Mouse (Mus musculus) neural tube, embryonic 15.5 days (tissue): ENCODE data around the gene Cemip. TPM values are rescaled to one million over a fixed set of nuclear protein-coding genes. Genes with fewer than 3 reads are reported as not detected.

ENCODE experiments used
- ATAC-seq: fragments of 200-750 bp; cut with Nextera tagmentation; 2 replicates; pipeline ENCODE4 v1.8.0; 2017; ENCODE audit warnings: mild to moderate bottlenecking, moderate TSS enrichment, moderate library complexity; ENCODE audit not compliant: low FRiP score
- H3K27ac ChIP-seq: fragments of 300-500 bp; sonication (generic); replicated peaks from 2 replicates; pipeline ENCODE4 v1.5.1; 2015; ENCODE audit warnings: mild to moderate bottlenecking, inconsistent platforms
- H3K27me3 ChIP-seq: fragments of 300-500 bp; sonication (generic); replicated peaks from 2 replicates; pipeline ENCODE4 v1.6.1; 2015; ENCODE audit warnings: inconsistent platforms
- H3K36me3 ChIP-seq: fragments of 300-500 bp; sonication (generic); 2 replicates; pipeline ENCODE4 v1.6.1; 2015; ENCODE audit warnings: inconsistent platforms
- H3K4me1 ChIP-seq: fragments of 300-500 bp; sonication (generic); 2 replicates; pipeline ENCODE4 v1.6.1; 2015; ENCODE audit warnings: inconsistent platforms
- H3K4me2 ChIP-seq: fragments of 300-500 bp; sonication (generic); 2 replicates; pipeline ENCODE4 v1.6.1; 2015; ENCODE audit warnings: inconsistent platforms, mild to moderate bottlenecking, moderate library complexity
- H3K4me3 ChIP-seq: fragments of 300-500 bp; sonication (generic); replicated peaks from 2 replicates; pipeline ENCODE4 v1.5.1; 2015; ENCODE audit warnings: mild to moderate bottlenecking, inconsistent platforms
- H3K9ac ChIP-seq: fragments of 300-500 bp; sonication (generic); replicated peaks from 2 replicates; pipeline ENCODE4 v1.6.1; 2015; ENCODE audit warnings: mild to moderate bottlenecking, inconsistent platforms
- H3K9me3 ChIP-seq: fragments of 300-500 bp; sonication (generic); replicated peaks from 2 replicates; pipeline ENCODE4 v1.6.1; 2016; ENCODE audit warnings: inconsistent platforms
- WGBS: fragments of 180-500 bp; shearing (Covaris S2); methylation state at CpG from one replicate; pipeline ENCODE4 v1.1.7; 2015; ENCODE audit warnings: mixed read lengths; 5-methylcytosine and 5-hydroxymethylcytosine counted together
- polyA plus RNA-seq: library from polyadenylated mRNA; unstranded; fragments of >200 nt; fragmentation: Nextera tagmentation; extraction: Ambion mirVana; gene quantifications from 2 replicates; pipeline ENCODE4 v1.2.1, GENCODE M21; 2015

Cemip gene
- polyA plus RNA-seq, 1 experiment from 2014 or later = 0.83 TPM

DNA sequence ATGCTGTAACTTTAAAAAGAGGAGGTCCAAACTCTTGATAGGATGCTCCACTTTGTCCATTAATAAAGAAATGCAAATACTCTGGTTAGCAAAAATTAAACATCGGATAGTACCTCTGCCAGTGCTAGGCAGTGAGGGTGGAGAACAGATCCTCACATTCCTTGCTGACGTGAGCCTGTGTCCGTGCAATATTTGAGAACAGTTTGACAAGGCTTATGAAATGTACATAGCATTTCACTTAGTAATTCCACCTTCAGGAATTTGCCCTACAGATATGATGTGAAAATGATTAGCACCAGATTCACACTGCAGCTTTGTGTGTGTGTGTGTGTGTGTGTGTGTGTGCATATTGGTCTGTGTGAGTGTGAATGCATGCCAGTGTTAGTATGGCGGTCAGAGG, 4.5 kb upstream of the Cemip start:
- Histone ChIP-seq H3K4me3 (no peak overlapping the region), H3K36me3 (no peaks in the 10 kb centered on the region), H3K27ac (no peak overlapping the region), H3K27me3 (peaks cover 20% of the 10 kb centered on the region), H3K4me2 (no peak overlapping the region), H3K4me1 (peaks cover 11% of the 10 kb centered on the region), H3K9ac (no peak overlapping the region), H3K9me3 (no peaks in the 10 kb centered on the region)
- WGBS = 79% methylated on average over 4 of the region's 4 CpGs
- no peak for ATAC-seq

DNA sequence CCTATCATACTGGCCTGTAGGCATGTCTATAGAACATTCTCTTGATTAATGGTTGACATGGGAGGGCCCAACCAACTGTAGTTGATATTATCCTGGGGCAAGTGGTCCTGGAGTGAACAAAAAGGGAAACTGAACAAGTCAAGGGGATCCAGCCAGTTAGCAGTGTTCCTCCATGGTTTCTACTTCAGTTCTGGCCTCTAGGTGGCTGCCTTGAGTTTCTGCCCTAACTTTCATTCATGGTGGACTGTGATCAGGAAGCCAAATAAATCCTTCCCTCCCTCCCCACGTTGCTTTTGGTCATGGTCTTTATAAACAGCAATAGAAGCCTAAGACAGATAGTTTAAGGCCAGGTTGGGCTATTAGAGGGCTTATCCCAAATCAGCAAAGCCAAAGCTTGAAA, 3.5 kb upstream of the Cemip start:
- Histone ChIP-seq H3K4me3 (no peak overlapping the region), H3K9ac (no peak overlapping the region), H3K4me1 (peaks cover 22% of the 10 kb centered on the region), H3K9me3 (no peaks in the 10 kb centered on the region), H3K4me2 (no peak overlapping the region), H3K36me3 (no peaks in the 10 kb centered on the region), H3K27me3 (peaks cover 30% of the 10 kb centered on the region), H3K27ac (no peak overlapping the region)
- 3% methylated on average over 1 of the region's 1 CpGs for WGBS
- no peak for ATAC-seq

DNA sequence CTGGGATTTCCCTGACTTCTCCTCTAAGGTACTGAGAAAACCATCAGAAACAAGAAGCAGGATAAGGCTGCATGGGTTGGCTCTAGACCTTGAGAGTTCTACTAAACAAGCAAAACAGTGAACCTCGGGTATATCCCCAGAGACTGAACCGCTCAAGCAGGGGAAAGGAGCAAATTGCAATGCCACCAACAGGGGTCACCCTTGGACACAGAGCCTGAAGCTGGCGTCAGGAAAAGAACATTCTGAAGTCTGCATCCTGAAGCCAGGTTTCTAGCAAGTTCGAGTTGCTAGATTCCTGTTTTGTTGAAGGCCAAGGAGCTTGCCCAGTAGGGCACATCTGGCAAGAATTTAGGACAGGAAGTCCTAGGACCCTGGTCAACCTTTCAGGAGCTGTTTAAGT, 2.7 kb upstream of the Cemip start:
- Histone ChIP-seq H3K9me3 (no peaks in the 10 kb centered on the region), H3K27me3 (peaks cover 33% of the 10 kb centered on the region), H3K27ac (no peak overlapping the region), H3K4me3 (no peak overlapping the region), H3K4me2 (no peak overlapping the region), H3K36me3 (no peaks in the 10 kb centered on the region), H3K4me1 (peaks cover 22% of the 10 kb centered on the region), H3K9ac (no peak overlapping the region)
- 13% methylated on average over 4 of the region's 4 CpGs for WGBS
- no peak for ATAC-seq

DNA sequence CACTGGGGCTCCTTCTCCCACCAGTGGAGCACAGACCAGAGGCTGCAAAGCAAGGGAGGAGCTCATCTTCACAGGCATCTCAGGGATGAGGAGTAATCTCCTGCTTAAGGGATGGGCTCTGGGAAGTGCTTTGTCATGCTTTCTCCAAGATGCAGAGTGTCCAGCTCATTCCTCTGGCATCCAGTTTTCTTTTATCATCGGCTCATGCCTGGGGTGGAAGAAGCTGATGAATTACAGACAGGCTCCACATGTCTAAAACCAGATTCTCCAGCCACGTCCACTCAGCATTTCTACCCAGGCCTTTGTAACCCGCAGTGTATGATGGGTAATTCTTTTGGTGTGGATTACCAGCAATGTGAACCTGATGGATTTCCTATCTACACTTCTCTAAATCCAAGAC, 1.9 kb upstream of the Cemip start:
- Histone ChIP-seq H3K4me1 (peaks cover 22% of the 10 kb centered on the region), H3K27ac (no peak overlapping the region), H3K9me3 (no peaks in the 10 kb centered on the region), H3K4me2 (no peak overlapping the region), H3K9ac (no peak overlapping the region), H3K36me3 (no peaks in the 10 kb centered on the region), H3K4me3 (no peak overlapping the region), H3K27me3 (peaks cover 35% of the 10 kb centered on the region)
- 90% methylated on average over 3 of the region's 3 CpGs for WGBS
- no peak for ATAC-seq

DNA sequence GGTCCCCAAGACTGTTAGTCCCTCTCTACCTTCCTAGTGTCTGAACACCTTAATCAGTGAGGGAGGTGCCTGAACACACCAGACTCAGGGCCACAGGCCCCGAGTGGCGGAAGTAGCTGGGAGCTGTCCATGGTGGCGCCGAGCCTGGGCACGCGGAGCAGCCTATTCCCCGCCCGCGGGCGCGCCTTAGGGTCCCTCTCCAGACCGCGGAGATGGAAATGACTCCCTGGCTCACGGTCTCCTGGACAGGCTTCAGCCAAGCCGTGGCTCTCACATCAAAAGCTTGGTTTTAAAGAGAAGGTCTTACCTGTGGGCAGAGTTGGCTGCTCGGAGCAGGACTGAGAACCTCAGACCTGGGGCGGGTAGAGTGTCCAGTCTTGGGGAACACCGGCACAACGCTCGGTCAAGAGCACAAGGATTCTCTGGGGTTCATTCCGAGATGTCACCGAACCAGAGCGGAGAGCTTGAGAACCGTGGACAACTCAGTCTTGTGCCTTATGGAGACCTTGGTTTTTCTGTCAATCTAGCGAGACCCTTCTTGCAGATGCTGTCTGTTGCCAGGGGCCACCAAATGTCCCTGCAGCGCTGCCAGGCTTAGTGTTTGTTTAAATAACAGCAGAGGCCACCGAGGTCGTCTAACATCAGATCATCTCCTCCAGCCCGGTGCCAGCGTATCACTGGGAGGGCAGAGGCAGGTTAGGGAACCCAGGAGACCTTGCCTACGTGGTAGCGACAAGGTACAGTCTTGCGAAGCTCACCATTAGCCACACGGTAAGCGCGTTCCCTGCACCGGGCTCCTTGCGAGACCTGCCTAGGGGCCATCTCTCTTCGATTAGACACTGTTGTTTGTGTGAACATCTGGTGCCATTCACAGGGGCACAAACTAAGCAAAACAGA, 1.0 kb downstream of the Cemip start:
- Histone ChIP-seq H3K9me3 (no peaks in the 10 kb centered on the region), H3K27ac (no peak overlapping the region), H3K4me3 (peak overlapping the region; percentile 52), H3K36me3 (no peaks in the 10 kb centered on the region), H3K9ac (peak overlapping the region; percentile 57; the same call in 1 of the 2 replicates), H3K4me1 (peaks cover 22% of the 10 kb centered on the region), H3K4me2 (peak overlapping the region; percentile 93), H3K27me3 (peaks cover 39% of the 10 kb centered on the region)
- ATAC-seq = peak; percentile 49
- 4% methylated on average over 39 of the region's 39 CpGs for WGBS

DNA sequence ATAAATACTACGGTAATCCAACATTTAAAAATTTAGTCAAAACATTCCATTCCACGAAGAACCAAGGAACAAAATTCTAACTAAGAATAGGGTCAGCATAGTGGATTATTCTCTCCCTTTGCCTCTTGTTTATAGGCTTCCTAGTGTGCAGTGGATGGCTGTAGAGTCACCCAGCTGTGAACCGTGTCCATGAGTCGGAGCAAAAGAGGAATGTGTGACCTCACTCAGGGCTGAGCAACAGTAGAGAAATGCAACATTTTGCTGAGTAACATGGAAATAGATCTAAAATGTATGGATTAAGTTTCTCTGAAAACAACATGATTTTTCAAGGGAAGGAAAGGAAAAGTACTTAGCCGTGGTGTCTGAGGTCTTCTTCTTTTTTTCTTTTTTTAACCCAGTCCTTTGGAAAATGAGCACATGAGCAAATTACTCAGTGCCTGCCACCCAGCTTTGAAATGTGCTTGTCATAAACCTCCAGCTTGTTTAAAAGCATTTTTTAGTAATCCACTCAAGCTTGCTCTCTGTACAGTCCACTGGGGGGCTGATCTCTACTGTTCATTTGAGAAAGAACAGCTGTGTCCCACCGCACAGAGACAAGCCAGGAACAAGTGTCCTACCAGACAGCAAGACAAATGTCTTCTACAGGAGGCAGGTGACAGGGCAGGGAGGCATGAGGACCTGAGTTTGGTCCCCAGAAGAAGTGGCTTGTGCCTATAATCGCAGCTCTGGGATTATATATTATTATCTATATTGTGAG, 8.9 kb downstream of the Cemip start:
- Histone ChIP-seq H3K9ac (no peak overlapping the region), H3K27ac (no peak overlapping the region), H3K4me2 (no peak overlapping the region), H3K36me3 (no peaks in the 10 kb centered on the region), H3K27me3 (no peaks in the 10 kb centered on the region), H3K9me3 (no peaks in the 10 kb centered on the region), H3K4me1 (no peaks in the 10 kb centered on the region), H3K4me3 (no peak overlapping the region)
- ATAC-seq = no peak
- 75% methylated on average over 7 of the region's 7 CpGs for WGBS

DNA sequence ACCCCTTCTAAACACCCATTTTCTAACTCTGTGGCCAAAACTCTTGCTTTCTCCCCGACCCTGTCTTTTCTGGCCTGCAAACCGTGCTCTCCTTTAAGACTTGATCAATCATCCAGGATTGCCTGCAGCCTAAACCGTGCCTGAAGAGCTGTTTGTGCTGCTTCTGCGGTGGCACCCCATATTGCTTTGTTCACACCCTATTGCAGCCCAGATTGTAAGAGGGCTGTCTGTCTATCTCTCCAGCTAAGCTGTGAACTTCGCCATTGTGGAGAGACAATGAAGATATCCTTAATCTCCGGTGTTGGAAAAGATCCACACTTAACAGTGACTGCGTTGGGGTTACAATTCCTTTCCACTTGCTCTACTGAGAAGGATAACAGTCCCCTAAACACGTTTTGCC, 12.0 kb downstream of the Cemip start:
- no peak overlapping the region for H3K4me2 ChIP-seq
- H3K27me3 ChIP-seq = no peaks in the 10 kb centered on the region
- no peak overlapping the region for H3K9ac ChIP-seq
- H3K36me3 ChIP-seq = no peaks in the 10 kb centered on the region
- no peaks in the 10 kb centered on the region for H3K9me3 ChIP-seq
- ATAC-seq = no peak
- H3K27ac ChIP-seq = no peak overlapping the region
- 78% methylated on average over 8 of the region's 8 CpGs for WGBS
- no peaks in the 10 kb centered on the region for H3K4me1 ChIP-seq
- H3K4me3 ChIP-seq = no peak overlapping the region

DNA sequence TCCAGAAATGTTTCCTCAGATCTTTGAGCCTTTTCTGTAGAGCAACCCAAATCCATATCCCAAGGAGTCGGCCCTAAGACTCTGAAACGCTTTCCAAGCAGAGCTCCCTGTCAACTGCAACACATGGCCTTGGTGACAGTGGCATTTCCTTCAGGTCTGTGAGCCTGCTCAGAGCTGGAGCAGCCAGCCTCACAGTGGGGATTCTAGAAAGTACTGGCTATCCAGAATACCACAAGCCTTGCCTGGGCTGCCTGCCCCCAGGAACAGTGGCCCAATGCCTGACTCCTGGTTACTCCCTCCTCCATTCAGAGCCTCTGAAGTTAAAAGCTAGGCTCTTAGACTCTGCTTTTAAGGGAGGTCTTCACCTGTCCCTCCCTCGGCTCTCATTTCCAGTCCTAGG, 12.4 kb downstream of the Cemip start:
- no peaks in the 10 kb centered on the region for H3K9me3 ChIP-seq
- H3K4me1 ChIP-seq = no peaks in the 10 kb centered on the region
- 85% methylated on average over 3 of the region's 3 CpGs for WGBS
- H3K9ac ChIP-seq = no peak overlapping the region
- no peak overlapping the region for H3K4me3 ChIP-seq
- H3K27me3 ChIP-seq = no peaks in the 10 kb centered on the region
- ATAC-seq = no peak
- H3K36me3 ChIP-seq = no peaks in the 10 kb centered on the region
- H3K4me2 ChIP-seq = no peak overlapping the region
- H3K27ac ChIP-seq = no peak overlapping the region

DNA sequence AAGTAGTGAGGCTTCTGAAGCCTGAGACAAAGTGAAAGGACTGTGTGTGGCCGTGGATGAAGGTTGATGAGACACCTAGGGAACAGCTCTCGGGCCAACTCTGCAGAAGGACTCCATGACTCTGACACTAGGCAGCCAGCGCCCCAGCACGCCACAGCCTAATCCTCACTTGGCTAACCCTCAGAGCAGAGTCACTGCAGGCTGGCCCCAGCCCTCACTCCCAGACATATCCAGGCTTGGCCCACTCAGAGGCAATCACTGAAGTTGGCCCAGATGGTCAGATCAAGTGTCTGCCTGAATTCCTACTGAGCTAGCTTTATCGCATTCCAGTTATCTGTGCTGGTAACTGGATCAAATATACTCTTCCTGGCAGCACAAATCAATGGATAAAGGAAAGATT, 17.4 kb downstream of the Cemip start:
- no peaks in the 10 kb centered on the region for H3K4me1 ChIP-seq
- no peaks in the 10 kb centered on the region for H3K36me3 ChIP-seq
- ATAC-seq = no peak
- no peak overlapping the region for H3K27ac ChIP-seq
- H3K4me3 ChIP-seq = no peak overlapping the region
- H3K9ac ChIP-seq = no peak overlapping the region
- H3K4me2 ChIP-seq = no peak overlapping the region
- H3K27me3 ChIP-seq = no peaks in the 10 kb centered on the region
- 87% methylated on average over 5 of the region's 5 CpGs for WGBS
- H3K9me3 ChIP-seq = no peaks in the 10 kb centered on the region

DNA sequence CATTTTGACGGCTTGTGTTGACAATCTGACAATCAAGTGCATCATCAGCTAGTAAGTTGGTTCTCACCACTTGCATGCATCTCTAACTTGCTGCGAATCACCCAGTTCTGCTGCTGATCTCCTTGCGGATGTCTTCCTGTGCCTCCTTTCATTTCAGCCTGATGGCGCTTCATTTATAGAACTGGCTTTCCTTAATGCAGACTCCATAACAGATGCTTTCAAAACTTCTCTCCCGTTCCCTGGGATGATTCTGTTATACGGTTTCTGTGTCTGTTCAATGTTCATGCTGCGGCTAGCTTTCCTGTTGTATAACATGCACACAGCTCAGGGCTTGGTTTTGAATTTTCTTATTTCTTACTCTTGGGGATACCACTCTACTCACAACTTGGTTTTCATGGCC, 26.5 kb downstream of the Cemip start:
- no peaks in the 10 kb centered on the region for H3K36me3 ChIP-seq
- no peaks in the 10 kb centered on the region for H3K4me1 ChIP-seq
- WGBS = 94% methylated on average over 7 of the region's 7 CpGs
- no peak overlapping the region for H3K27ac ChIP-seq
- no peak overlapping the region for H3K9ac ChIP-seq
- ATAC-seq = no peak
- H3K4me3 ChIP-seq = no peak overlapping the region
- no peaks in the 10 kb centered on the region for H3K27me3 ChIP-seq
- H3K4me2 ChIP-seq = no peak overlapping the region
- no peaks in the 10 kb centered on the region for H3K9me3 ChIP-seq

DNA sequence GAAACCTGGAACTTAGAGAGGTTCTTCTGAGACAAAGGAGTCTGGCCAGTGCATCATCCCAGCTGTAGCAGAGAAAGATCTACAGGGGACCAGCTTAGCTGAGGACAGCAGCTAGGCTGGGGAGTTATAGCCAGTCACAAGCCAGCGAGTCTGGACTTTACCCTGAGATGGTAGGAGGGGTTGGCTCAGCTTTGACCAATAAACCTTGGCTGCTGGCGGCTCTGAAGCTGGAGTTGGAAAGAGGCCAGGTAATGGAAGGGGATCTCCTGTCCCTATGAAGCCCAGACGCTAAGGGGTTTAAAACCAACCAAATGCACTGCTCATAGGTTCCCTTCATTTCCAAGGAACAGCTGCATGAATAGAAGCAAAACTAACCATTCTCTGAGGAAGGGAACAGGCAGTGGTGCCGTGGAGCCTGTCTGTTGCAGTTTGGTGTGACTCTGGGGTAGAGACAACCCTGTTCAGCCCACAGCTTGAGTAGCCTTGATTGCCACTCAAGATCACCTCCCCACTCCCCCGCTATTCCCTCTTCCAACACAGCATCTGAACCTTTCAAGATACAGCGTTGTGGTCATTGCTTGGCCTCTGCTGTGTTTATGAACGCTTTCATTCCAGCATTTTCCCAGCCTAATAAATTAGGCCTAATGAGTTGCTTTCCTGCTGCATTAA, 30.2 kb downstream of the Cemip start:
- Histone ChIP-seq H3K36me3 (no peaks in the 10 kb centered on the region), H3K27ac (no peak overlapping the region), H3K9me3 (no peaks in the 10 kb centered on the region), H3K4me3 (no peak overlapping the region), H3K4me1 (no peaks in the 10 kb centered on the region), H3K4me2 (no peak overlapping the region), H3K27me3 (no peaks in the 10 kb centered on the region), H3K9ac (no peak overlapping the region)
- WGBS = 78% methylated on average over 7 of the region's 7 CpGs
- no peak for ATAC-seq
